Mouse (Mus musculus): Measurements from ENCODE around the gene Iqsec1. TPM values are rescaled to one million over a fixed set of nuclear protein-coding genes. Genes with fewer than 3 reads are reported as not detected.
A peak's percentile ranks its signal among the peaks of the same experiment; 100 is the strongest.

The Iqsec1 gene
- total RNA-seq, 1 experiment from 2014 or later, result 104 TPM

GRCm38 (mm10) chr6:90889356-90890285 lies 98.9 kb downstream of the Iqsec1 start:
- DNase-seq, result no peak

GRCm38 (mm10) chr6:90887024-90887775 lies 101.3 kb downstream of the Iqsec1 start:
- DNase-seq, result no peak

GRCm38 (mm10) chr6:90885626-90886025 lies 102.9 kb downstream of the Iqsec1 start:
- no peak for DNase-seq

GRCm38 (mm10) chr6:90884631-90885030 lies 103.9 kb downstream of the Iqsec1 start:
- DNase-seq, result no peak

GRCm38 (mm10) chr6:90880975-90881374 lies 107.5 kb downstream of the Iqsec1 start:
- DNase-seq, result no peak

GRCm38 (mm10) chr6:90880404-90880803 lies 108.1 kb downstream of the Iqsec1 start:
- no peak for DNase-seq

GRCm38 (mm10) chr6:90871581-90871980 lies 116.9 kb downstream of the Iqsec1 start:
- DNase-seq, result no peak

- no peak for DNase-seq
Observed at GRCm38 (mm10) chr6:90868033-90868432, 120.5 kb downstream of the Iqsec1 start.

GRCm38 (mm10) chr6:90861370-90861769 lies 127.1 kb downstream of the Iqsec1 start:
- no peak for DNase-seq

- no peak for DNase-seq
Observed at GRCm38 (mm10) chr6:90857844-90858243, 130.6 kb downstream of the Iqsec1 start.

GRCm38 (mm10) chr6:90852360-90852759 lies 136.1 kb downstream of the Iqsec1 start:
- no peak for DNase-seq

GRCm38 (mm10) chr6:90848068-90848467 lies 140.4 kb downstream of the Iqsec1 start:
- DNase-seq, result no peak

GRCm38 (mm10) chr6:90847523-90847922 lies 141.0 kb downstream of the Iqsec1 start:
- no peak for DNase-seq

- no peak for DNase-seq
Observed at GRCm38 (mm10) chr6:90839972-90840371, 148.5 kb downstream of the Iqsec1 start.

GRCm38 (mm10) chr6:90836749-90837148 lies 151.7 kb downstream of the Iqsec1 start:
- DNase-seq, result no peak

- no peak for DNase-seq
Observed at GRCm38 (mm10) chr6:90829536-90829935, 158.9 kb downstream of the Iqsec1 start.

- no peak for DNase-seq
Observed at GRCm38 (mm10) chr6:90825063-90825462, 163.4 kb downstream of the Iqsec1 start.

GRCm38 (mm10) chr6:90823322-90823721 lies 165.2 kb downstream of the Iqsec1 start:
- no peak for DNase-seq

GRCm38 (mm10) chr6:90821916-90822602 lies 166.4 kb downstream of the Iqsec1 start:
- no peak for DNase-seq

GRCm38 (mm10) chr6:90819880-90820279 lies 168.6 kb downstream of the Iqsec1 start:
- no peak for DNase-seq

- DNase-seq, result peak; percentile 60
Observed at GRCm38 (mm10) chr6:90818956-90819355, 169.5 kb downstream of the Iqsec1 start.

GRCm38 (mm10) chr6:90816551-90816950 lies 171.9 kb downstream of the Iqsec1 start:
- DNase-seq, result no peak

GRCm38 (mm10) chr6:90815341-90815740 lies 173.1 kb downstream of the Iqsec1 start:
- DNase-seq, result no peak

Data from adrenal gland, postnatal 25 days (tissue).